Mouse (Mus musculus): ENCODE data around the gene Kdm8.

Gene Kdm8

DNA sequence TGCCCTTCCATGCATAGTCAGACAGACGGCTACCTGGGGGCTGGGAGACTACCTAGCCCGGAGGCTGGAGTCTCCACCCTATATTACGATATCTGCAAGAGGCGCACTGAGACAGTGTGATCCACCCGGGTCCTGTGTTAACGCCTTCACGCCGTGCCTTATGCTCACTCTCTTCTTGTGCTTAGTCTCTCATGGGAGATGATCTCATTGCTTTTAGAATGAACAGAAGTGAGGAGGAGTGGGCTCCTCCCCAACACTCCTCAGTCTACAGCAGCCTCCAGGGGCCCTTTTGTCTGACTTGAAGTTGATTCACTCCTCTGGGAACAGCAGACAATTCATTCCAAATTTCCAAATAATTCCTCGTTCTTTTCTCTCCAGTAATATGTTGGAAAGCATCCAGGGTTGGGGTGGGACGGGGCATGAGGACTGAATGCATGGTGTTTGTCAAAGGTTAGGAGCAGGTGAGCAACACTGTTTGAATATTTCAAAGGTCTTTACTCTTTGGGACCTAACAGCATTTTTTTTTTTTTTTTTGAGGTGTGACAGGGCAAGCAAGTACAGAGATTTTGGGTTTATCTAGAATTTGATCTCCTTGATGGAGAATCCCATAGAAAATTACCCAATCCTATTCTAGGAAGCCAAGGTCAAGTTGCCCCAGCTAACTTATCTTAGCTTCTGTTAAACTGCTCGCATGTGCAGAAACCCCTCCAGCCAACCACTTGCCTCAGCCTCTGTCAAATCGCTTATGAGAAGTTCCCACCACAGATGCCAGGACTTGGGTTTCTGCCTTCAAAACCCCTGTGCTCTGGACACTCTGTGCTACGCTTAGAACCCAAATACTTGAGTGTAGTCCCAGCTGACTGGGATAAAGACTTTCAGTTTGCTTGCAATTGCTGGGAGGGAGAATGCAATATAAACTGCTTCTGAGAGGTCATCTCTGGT, 55.7 kb downstream of the Kdm8 start:
- DNase-seq (ENCODE audit: low spot score in 2 of 2): no peak

DNA sequence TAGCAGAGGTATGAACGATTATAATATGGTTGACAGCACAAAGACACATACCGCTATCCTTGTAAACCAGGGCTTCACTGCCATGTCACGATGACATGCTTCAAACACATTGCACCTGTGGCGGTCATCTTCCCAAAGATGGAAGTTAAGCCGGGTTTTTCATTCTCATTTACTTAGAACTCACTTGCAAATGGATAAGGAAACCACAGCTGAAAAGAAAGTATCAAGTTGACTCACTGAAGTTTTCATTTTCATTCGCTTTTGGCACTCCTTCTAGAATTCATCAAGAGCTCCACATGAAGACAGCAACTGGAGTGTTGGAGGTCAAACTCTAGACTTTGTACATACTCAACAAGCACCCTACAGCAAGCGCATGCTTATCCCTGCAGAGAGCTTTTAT, 56.4 kb downstream of the Kdm8 start:
- DNase-seq (ENCODE audit: low spot score in 2 of 2): no peak

DNA sequence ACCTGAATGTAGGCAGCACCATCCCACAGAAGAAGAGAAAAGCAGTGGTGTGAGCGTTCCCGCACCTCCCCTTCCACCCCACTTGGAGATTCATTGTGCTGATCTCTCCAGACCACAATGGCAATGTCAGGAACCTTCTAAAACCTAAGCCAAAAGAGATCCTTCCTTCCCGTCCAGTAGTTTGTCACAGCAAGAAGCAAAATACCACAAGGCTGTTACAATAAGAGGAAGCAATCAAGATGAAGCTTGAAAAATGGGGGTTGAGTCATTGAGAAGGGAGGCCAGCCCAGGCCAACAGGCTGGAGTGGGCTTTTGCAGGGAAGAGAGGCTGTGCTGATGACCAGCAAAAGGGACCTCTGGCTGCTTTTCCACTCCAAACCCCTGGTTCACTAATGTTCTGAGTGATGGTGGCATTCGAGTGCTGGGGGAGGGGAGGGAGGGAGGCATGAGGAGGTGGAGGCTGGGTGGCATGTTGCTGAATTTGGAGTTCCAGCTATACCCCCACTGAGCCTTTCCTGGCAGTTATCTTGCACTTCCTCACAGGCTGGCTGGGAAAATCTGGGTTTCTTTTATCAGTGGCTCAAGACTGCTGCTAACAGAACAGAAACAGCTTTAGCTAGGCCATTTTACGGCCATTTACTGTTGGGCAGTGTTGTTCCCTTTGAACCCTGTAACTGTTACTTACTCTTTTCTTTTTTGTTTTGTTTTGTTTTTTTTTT, 59.1 kb downstream of the Kdm8 start:
- no peak for DNase-seq (ENCODE audit: low spot score in 2 of 2)

DNA sequence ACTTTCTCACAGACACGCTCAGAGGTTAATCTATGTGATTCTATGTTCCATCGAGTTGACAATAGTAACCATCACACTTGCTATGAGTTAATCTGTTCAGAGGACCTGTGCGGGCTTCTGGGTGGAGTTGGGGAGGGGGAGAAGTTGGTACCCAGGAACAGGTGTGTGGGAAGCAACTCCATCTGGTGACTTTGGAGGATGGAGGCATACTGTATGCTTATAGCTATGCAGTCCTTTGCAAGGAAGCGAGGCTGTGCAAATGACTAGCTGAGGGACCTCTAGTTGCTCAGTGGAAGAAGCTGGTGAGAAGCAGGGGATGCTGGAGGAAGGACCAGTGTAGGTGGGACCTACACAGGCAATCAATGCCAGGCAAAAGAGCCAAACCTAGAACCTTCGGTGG, 60.1 kb downstream of the Kdm8 start:
- DNase-seq (ENCODE audit: low spot score in 2 of 2): no peak

DNA sequence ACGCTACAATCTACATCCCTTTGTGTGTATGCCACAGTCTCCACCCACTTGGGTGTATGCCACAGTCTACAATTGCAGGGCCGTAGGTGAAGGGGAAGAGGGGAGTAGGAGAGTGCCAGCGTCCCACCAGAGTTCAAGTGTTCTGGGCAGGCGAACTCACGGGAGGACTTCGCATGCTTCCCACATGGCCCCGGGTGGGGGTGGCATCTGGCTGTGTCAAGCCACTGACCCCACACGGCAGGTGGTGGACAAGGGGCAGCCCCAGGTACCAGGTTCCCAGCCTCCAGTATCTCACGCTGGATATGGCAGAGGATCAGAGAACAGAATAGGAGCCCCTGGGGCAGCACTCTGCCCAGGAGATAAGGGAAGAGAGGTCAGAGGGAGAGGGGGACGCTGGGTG, 61.1 kb downstream of the Kdm8 start:
- no peak for DNase-seq (ENCODE audit: low spot score in 2 of 2)

DNA sequence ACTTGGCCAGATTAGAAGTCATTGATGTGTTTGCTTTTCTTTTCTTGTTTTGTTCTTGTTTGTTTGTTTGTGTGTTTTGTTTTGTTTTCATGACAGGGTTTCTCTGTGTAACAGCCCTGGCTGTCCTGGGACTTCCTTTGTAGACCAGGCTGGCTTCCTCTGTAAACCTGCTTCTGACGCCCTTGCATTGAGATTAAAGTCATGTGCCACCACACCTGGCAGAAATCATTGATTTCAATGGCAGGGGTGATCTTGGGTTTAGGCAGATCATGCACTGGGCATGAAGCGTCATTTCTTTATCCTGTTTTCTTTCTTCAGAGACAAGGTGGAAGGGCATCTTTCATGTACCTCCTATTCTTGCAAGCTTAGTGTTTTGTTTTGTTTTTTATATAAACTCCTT, 62.8 kb downstream of the Kdm8 start:
- no peak for DNase-seq (ENCODE audit: low spot score in 2 of 2)

DNA sequence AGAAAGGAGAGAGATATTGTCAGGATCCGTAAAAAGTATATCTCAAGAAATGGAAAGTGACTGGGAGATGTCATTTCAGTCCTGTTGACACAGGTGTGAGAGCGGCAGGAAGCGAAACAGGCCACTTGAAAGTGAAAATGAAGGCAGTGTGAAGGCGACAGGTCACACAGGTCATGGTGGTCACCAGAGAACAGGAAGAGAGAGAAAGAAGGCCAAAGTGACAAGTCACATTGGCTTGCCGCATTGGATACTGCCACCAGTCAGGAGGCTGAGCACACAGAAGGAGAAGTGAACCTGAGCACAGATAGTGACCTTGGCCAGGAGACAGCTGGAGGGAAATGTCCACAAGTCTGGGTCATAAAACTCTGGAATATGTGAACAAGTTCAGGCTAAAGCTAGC, 67.0 kb downstream of the Kdm8 start:
- DNase-seq (ENCODE audit: low spot score in 2 of 2): no peak

DNA sequence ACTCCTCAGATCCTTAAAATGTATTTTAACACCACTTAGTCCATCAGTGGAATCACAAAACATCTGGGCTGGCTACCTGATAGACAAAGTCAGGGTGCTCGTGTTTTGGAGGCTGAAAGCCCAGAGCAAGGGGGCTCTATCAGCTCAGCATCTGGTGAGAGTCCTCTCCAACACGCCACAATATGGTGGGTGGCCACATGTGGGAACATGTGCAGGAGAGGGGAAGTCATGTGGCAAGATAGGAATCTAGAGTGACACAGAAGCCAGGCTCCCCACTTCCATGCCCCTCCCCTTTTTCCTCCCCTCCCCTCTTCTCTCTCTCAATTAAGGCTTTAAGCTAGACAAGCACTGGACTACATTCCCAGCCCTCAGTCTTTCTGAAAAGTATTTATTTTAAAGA, 67.4 kb downstream of the Kdm8 start:
- DNase-seq (ENCODE audit: low spot score in 2 of 2): no peak

All from frontal cortex, postnatal 25 days (tissue).